Mouse (Mus musculus) urinary bladder, postnatal 14 days (tissue): ENCODE results near the gene Rnf207.

ENCODE experiments used
- DNase-seq: peaks from one replicate; pipeline ENCODE4 v3.0.0; 2021; ENCODE audit warnings: low spot score

Rnf207 gene

GRCm38 (mm10) chr4:152294188-152294929, 24.4 kb downstream of the Rnf207 start:
- DNase-seq: no peak

GRCm38 (mm10) chr4:152292102-152292765, 26.6 kb downstream of the Rnf207 start:
- no peak for DNase-seq

- no peak for DNase-seq
These were observed 27.2 kb downstream of the Rnf207 start, which contains the start of gene Hes3 for GRCm38 (mm10) chr4:152291562-152291961. Gene Hes3 (minus strand): TSS chr4:152291662.

- DNase-seq: no peak
These were observed 27.8 kb downstream of the Rnf207 start for GRCm38 (mm10) chr4:152290991-152291390.

GRCm38 (mm10) chr4:152290385-152290784, 28.4 kb downstream of the Rnf207 start:
- DNase-seq: no peak

- DNase-seq: no peak
These were observed 30.3 kb downstream of the Rnf207 start for GRCm38 (mm10) chr4:152288398-152288945.

GRCm38 (mm10) chr4:152287317-152288120, 31.3 kb downstream of the Rnf207 start:
- DNase-seq: no peak

GRCm38 (mm10) chr4:152286887-152287286, 31.9 kb downstream of the Rnf207 start:
- peak; percentile 71 for DNase-seq

- no peak for DNase-seq
These were observed 32.6 kb downstream of the Rnf207 start for GRCm38 (mm10) chr4:152286183-152286582.

GRCm38 (mm10) chr4:152285505-152285904, 33.3 kb downstream of the Rnf207 start:
- DNase-seq: peak; percentile 50

GRCm38 (mm10) chr4:152283186-152283950, 35.4 kb downstream of the Rnf207 start:
- DNase-seq: peak; percentile 85

GRCm38 (mm10) chr4:152282721-152283120, 36.1 kb downstream of the Rnf207 start:
- DNase-seq: no peak

- no peak for DNase-seq
These were observed 37.2 kb downstream of the Rnf207 start for GRCm38 (mm10) chr4:152281601-152282000.

GRCm38 (mm10) chr4:152278986-152279385, 39.8 kb downstream of the Rnf207 start:
- no peak for DNase-seq

- no peak for DNase-seq
These were observed 40.9 kb downstream of the Rnf207 start for GRCm38 (mm10) chr4:152277916-152278315.

- no peak for DNase-seq
These were observed 42.1 kb downstream of the Rnf207 start for GRCm38 (mm10) chr4:152276389-152277347.

- DNase-seq: peak; percentile 47
These were observed 44.1 kb downstream of the Rnf207 start for GRCm38 (mm10) chr4:152274681-152275131.

GRCm38 (mm10) chr4:152273621-152274236, 45.1 kb downstream of the Rnf207 start, which contains the start of gene Gpr153:
Gene Gpr153 (plus strand): TSS chr4:152274232.
- DNase-seq: peak; percentile 60

- DNase-seq: no peak
These were observed 45.6 kb downstream of the Rnf207 start for GRCm38 (mm10) chr4:152273191-152273590.
